Mouse (Mus musculus): ENCODE measurements around the gene Gm13289.
A peak's percentile ranks its signal among the peaks of the same experiment; 100 is the strongest.
"Not testable (repeated sequence)": the region's sequence is repeated elsewhere in the genome, so short reads cannot be mapped to it uniquely, and the experiment has no call there.

Gene Gm13289

GRCm38 (mm10) chr4:88781831-88782230, 5.1 kb downstream of the Gm13289 start, which contains the start of gene Ifnz:
Gene Ifnz (plus strand): TSS chr4:88782131.
- DNase-seq (ENCODE audit: low read depth in 2 of 2, low spot score in 2 of 2) = not testable (repeated sequence)

GRCm38 (mm10) chr4:88782335-88782734, 5.6 kb downstream of the Gm13289 start:
- not testable (repeated sequence) for DNase-seq (ENCODE audit: low read depth in 2 of 2, low spot score in 2 of 2)

GRCm38 (mm10) chr4:88785409-88785808, 8.7 kb downstream of the Gm13289 start, which contains the start of gene Gm13276:
Gene Gm13276 (plus strand): TSS chr4:88785709.
- DNase-seq (ENCODE audit: low read depth in 2 of 2, low spot score in 2 of 2) = not testable (repeated sequence)

- DNase-seq (ENCODE audit: low read depth in 2 of 2, low spot score in 2 of 2) = peak; percentile 54 to 61
Observed at GRCm38 (mm10) chr4:88788402-88788801, 11.7 kb downstream of the Gm13289 start, which contains the start of gene Gm13277. Gene Gm13277 (plus strand): TSS chr4:88788632.

GRCm38 (mm10) chr4:88791250-88791649, 14.5 kb downstream of the Gm13289 start, which contains the start of gene Gm13278:
Gene Gm13278 (plus strand): TSS chr4:88791550.
- not testable (repeated sequence) for DNase-seq (ENCODE audit: low read depth in 2 of 2, low spot score in 2 of 2)

GRCm38 (mm10) chr4:88793936-88794675, 17.4 kb downstream of the Gm13289 start, which contains the start of gene Gm13275:
Gene Gm13275 (plus strand): TSS chr4:88794487.
- DNase-seq (ENCODE audit: low read depth in 2 of 2, low spot score in 2 of 2) = peak; percentile 79 to 86

GRCm38 (mm10) chr4:88797097-88797496, 20.4 kb downstream of the Gm13289 start, which contains the start of gene Gm13279:
Gene Gm13279 (plus strand): TSS chr4:88797397.
- DNase-seq (ENCODE audit: low read depth in 2 of 2, low spot score in 2 of 2) = not testable (repeated sequence)

GRCm38 (mm10) chr4:88799365-88799764, 22.6 kb downstream of the Gm13289 start, which contains the start of gene Gm13285:
Gene Gm13285 (plus strand): TSS chr4:88799665.
- not testable (repeated sequence) for DNase-seq (ENCODE audit: low read depth in 2 of 2, low spot score in 2 of 2)

- not testable (repeated sequence) for DNase-seq (ENCODE audit: low read depth in 2 of 2, low spot score in 2 of 2)
Observed at GRCm38 (mm10) chr4:88802954-88803353, 26.2 kb downstream of the Gm13289 start, which contains the start of gene Gm13287. Gene Gm13287 (plus strand): TSS chr4:88803254.

- DNase-seq (ENCODE audit: low read depth in 2 of 2, low spot score in 2 of 2) = not testable (repeated sequence)
Observed at GRCm38 (mm10) chr4:88805231-88805630, 28.5 kb downstream of the Gm13289 start, which contains the start of gene Gm13288. Gene Gm13288 (plus strand): TSS chr4:88805531.

GRCm38 (mm10) chr4:88805761-88806160, 29.0 kb downstream of the Gm13289 start:
- DNase-seq (ENCODE audit: low read depth in 2 of 2, low spot score in 2 of 2) = peak in 1 of 2 experiments; percentile 8

- DNase-seq (ENCODE audit: low read depth in 2 of 2, low spot score in 2 of 2) = no peak
Observed at GRCm38 (mm10) chr4:88815928-88816327, 39.2 kb downstream of the Gm13289 start, which contains the start of gene Ifna7. Gene Ifna7 (plus strand): TSS chr4:88816228.

GRCm38 (mm10) chr4:88819659-88820058, 42.9 kb downstream of the Gm13289 start, which contains the start of gene Ifna11:
Gene Ifna11 (plus strand): TSS chr4:88819959.
- DNase-seq (ENCODE audit: low read depth in 2 of 2, low spot score in 2 of 2) = no peak

GRCm38 (mm10) chr4:88822995-88823394, 46.3 kb downstream of the Gm13289 start:
- peak in 1 of 2 experiments; percentile 25 for DNase-seq (ENCODE audit: low read depth in 2 of 2, low spot score in 2 of 2)

All from CD8-positive naive resting alpha-beta T cell, adult 2 months (primary cell).